Mouse (Mus musculus) effector memory CD4-positive, alpha-beta T cell, adult 5 months (primary cell): ENCODE data around the gene Hist1h2ad. TPM values are rescaled to one million over a fixed set of nuclear protein-coding genes. Genes with fewer than 3 reads are reported as not detected.

Source experiments
- polyA plus RNA-seq: library from polyadenylated mRNA; unstranded; fragments of 100-300 nt; shearing (Covaris generic); gene quantifications from one replicate; pipeline ENCODE4 v1.2.1, GENCODE M21; 2017

The Hist1h2ad gene
- polyA plus RNA-seq, 1 experiment from 2014 or later = 0.70 TPM

Other genes starting within 250 kb of the Hist1h2ad start
- gene Zfp322a, start 205.2 kb upstream of the Hist1h2ad start, polyA plus RNA-seq = 11.3 TPM
- 14.7 TPM for gene Abt1, start 150.5 kb upstream of the Hist1h2ad start, polyA plus RNA-seq
- gene Btn1a1, start 108.5 kb upstream of the Hist1h2ad start, polyA plus RNA-seq = not detected
- gene Btn2a2, start 85.5 kb upstream of the Hist1h2ad start, polyA plus RNA-seq = not detected
- 4.7 TPM for gene Hist1h4h, start 43.3 kb upstream of the Hist1h2ad start, polyA plus RNA-seq
- gene Hist1h2af, start 40.5 kb upstream of the Hist1h2ad start, polyA plus RNA-seq = not detected
- gene Hist1h3g, start 39.0 kb upstream of the Hist1h2ad start, polyA plus RNA-seq = not detected
- 0.29 TPM for gene Hist1h2bh, start 31.0 kb upstream of the Hist1h2ad start, polyA plus RNA-seq
- gene Hist1h3f, start 30.3 kb upstream of the Hist1h2ad start, polyA plus RNA-seq = 1.1 TPM
- gene Hist1h4f, start 22.7 kb upstream of the Hist1h2ad start, polyA plus RNA-seq = not detected
- 0.21 TPM for gene Hist1h1d, start 21.1 kb upstream of the Hist1h2ad start, polyA plus RNA-seq
- 2.8 TPM for gene Hist1h3e, start 12.0 kb upstream of the Hist1h2ad start, polyA plus RNA-seq
- gene Hist1h2ae, start 3.2 kb upstream of the Hist1h2ad start, polyA plus RNA-seq = 1.7 TPM
- 3.7 TPM for gene Hist1h2bg, start 3.0 kb upstream of the Hist1h2ad start, polyA plus RNA-seq
- gene Hist1h2bf, start 185 bp upstream of the Hist1h2ad start, polyA plus RNA-seq = not detected
- not detected for gene Hist1h3d, start 1.4 kb downstream of the Hist1h2ad start, polyA plus RNA-seq
- 14.8 TPM for gene Hist1h4d, start 7.2 kb downstream of the Hist1h2ad start, polyA plus RNA-seq
- gene Hist1h2be, start 46.7 kb downstream of the Hist1h2ad start, polyA plus RNA-seq = 2.0 TPM
- gene Hist1h1e, start 48.2 kb downstream of the Hist1h2ad start, polyA plus RNA-seq = 4.4 TPM
- 0.29 TPM for gene Hist1h2ac, start 109.6 kb downstream of the Hist1h2ad start, polyA plus RNA-seq
- gene Hist1h2bc, start 109.8 kb downstream of the Hist1h2ad start, polyA plus RNA-seq = 10.1 TPM
- gene Hist1h1t, start 121.4 kb downstream of the Hist1h2ad start, polyA plus RNA-seq = not detected
- gene Hist1h4c, start 124.1 kb downstream of the Hist1h2ad start, polyA plus RNA-seq = 4.5 TPM
- 0.79 TPM for gene Hfe, start 136.5 kb downstream of the Hist1h2ad start, polyA plus RNA-seq
- 34.3 TPM for gene Hist1h1c, start 164.4 kb downstream of the Hist1h2ad start, polyA plus RNA-seq
- gene Hist1h3c, start 171.2 kb downstream of the Hist1h2ad start, polyA plus RNA-seq = not detected
- not detected for gene Hist1h2bb, start 172.4 kb downstream of the Hist1h2ad start, polyA plus RNA-seq
- gene Hist1h2ab, start 176.7 kb downstream of the Hist1h2ad start, polyA plus RNA-seq = not detected
- not detected for gene Hist1h3b, start 177.9 kb downstream of the Hist1h2ad start, polyA plus RNA-seq
- 6.6 TPM for gene Hist1h4b, start 182.6 kb downstream of the Hist1h2ad start, polyA plus RNA-seq
- not detected for gene Hist1h4a, start 186.8 kb downstream of the Hist1h2ad start, polyA plus RNA-seq
- gene Hist1h3a, start 188.0 kb downstream of the Hist1h2ad start, polyA plus RNA-seq = 3.8 TPM
- gene Hist1h1a, start 189.3 kb downstream of the Hist1h2ad start, polyA plus RNA-seq = not detected
- not detected for gene Trim38, start 195.5 kb downstream of the Hist1h2ad start, polyA plus RNA-seq
- gene Slc17a2, start 232.6 kb downstream of the Hist1h2ad start, polyA plus RNA-seq = not detected